Mouse (Mus musculus) layer of hippocampus, postnatal 14 days (tissue): ENCODE data around the gene Nras. TPM values are rescaled to one million over a fixed set of nuclear protein-coding genes. Genes with fewer than 3 reads are reported as not detected.

Experiments
- DNase-seq, 2 experiments: peaks; one replicate each; pipeline ENCODE4 v3.0.0; 2021 to 2022; ENCODE audit warnings: low spot score in 2 of 2, mixed read lengths in 1 of 2
- long read RNA-seq, 2 experiments: library from polyadenylated mRNA; stranded (forward); transcript quantifications; one replicate each; pipeline ENCODE4 v2.0.0; 2021
- total RNA-seq, 2 experiments: library from RNA; stranded (reverse); gene quantifications; 2 replicates each; pipeline ENCODE4 v1.2.3; 2021

Nras gene
- total RNA-seq: 100 to 1,000 TPM in 1 of 2 experiments, 10 to 100 TPM in 1; 84.1 to 101 TPM
- long read RNA-seq, experiment 1, full-length matches to known transcripts: 34 of 41 reads
- long read RNA-seq, experiment 1, partial matches to known transcripts: 2 of 41 reads
- long read RNA-seq, experiment 1, other reads (novel, unspliced or antisense): 5 of 41 reads
- long read RNA-seq, experiment 2, full-length matches to known transcripts: 38 of 53 reads
- long read RNA-seq, experiment 2, partial matches to known transcripts: 3 of 53 reads
- long read RNA-seq, experiment 2, other reads (novel, unspliced or antisense): 12 of 53 reads

- DNase-seq: peak; percentile 92 to 94
Measured at GRCm38 (mm10) chr3:103058207-103059157, at the start of gene Nras. Gene Nras (plus strand): TSS chr3:103058285.

- DNase-seq: no peak
Measured at GRCm38 (mm10) chr3:103017350-103017749, 40.7 kb upstream of the Nras start.

DNA sequence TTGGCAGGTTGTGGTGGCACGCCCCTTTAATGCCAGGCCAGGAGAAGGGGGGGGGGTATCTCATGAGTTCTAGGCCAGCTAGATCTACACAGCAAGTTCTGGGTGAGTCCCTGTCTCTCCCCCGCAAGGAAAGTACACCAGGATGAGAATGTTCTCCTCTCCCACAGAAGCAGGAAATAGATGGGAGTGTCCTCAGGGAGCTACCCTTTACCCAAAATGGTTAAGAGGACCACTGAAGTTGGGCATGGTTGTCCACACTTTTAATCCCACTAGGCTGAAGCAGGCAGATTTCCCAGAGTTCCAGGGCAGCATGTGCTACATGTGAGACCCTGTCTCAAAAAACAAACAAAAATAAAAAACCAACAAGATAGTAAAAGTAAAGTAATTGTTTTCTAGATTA is 38.6 kb upstream of the Nras start:
- no peak for DNase-seq

- DNase-seq: peak; percentile 95 to 98
Measured at GRCm38 (mm10) chr3:103020249-103020942, 37.7 kb upstream of the Nras start, which contains the start of gene Csde1. Gene Csde1 (plus strand): TSS chr3:103020426.

DNA sequence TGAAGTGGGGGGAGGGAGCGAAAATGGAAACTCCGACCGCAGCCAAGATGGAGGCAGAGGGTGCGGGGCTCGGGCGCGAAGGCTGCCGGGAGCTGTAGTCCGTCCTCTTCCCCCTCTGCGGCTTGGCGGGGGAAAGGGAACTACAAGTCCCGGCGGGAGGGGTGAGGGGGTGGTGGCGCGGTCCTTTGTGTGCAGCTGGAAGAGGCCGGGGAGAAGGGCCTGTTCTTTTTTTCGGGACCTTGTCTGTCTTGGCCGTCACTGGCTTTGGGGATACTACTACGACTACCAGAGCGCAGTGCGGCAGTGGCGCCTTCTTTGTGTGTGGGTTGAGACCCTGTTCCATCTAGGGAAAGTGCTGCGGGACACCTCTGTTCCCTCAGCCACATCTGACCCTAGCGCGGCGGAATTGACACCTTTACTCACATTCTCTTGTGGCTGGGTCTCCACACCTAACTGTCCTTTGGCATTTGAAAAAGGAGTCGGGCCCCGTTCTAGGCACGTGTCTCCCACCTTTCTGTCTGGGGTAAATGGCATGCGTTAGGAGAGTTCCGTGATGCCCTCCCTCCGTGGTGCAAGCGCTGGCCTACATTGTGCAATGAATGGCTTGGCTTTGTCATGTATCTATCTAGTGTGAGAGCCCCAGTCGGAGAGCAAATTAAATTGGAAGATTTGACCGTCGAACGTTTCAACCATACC is 37.0 kb upstream of the Nras start:
- peak; percentile 88 to 92 for DNase-seq

DNA sequence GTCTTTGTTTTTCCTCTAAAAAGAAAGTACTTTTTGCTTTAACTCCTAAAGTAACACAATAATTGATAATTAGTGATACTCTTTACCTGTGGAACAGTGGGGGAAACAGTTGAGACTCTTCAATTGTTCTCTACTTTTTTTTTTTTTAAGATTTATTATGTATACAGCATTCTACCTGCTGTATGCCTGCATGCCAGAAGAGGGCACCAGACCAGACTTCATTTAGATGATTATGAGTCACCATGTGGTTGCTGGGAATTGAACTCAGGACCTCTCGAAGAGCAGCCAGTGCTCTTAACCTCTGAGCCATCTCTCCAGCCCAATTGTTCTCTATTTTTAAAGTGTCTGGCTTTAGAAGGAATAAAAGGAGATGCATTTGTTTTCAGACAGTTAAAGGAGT is 31.9 kb upstream of the Nras start:
- DNase-seq: no peak

GRCm38 (mm10) chr3:103040285-103040684 is 17.8 kb upstream of the Nras start:
- DNase-seq: no peak

GRCm38 (mm10) chr3:103040861-103041379 is 17.2 kb upstream of the Nras start:
- no peak for DNase-seq

DNA sequence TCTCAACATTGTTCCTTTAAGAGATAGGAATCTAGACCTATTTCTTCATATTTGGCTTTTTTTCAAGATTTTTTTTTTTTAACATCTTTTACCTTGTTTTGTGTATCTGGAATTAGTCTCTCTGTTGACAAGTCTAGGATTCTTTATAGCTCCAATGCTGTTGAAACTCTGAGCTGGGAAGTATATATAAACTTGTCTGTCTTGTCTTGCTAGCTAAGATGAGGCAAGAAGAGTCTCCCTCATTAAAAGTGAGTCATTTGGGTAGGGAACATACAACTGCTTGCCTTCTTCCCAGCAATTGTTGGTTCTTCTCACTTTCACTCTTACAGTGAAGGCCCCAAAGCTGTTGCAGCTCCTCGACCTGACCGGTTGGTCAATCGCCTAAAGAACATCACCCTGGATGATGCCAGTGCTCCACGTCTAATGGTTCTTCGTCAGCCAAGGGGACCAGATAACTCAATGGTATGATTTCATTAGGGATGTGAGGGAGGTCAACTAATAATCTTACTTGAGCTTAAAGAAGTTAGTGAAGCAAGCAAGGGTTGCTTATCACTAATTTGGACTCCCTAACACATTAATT is 2.0 kb upstream of the Nras start:
- no peak for DNase-seq

- no peak for DNase-seq
Measured at GRCm38 (mm10) chr3:103057752-103058151, 333 bp upstream of the Nras start.

GRCm38 (mm10) chr3:103066927-103067326 is 8.8 kb downstream of the Nras start:
- DNase-seq: no peak

DNA sequence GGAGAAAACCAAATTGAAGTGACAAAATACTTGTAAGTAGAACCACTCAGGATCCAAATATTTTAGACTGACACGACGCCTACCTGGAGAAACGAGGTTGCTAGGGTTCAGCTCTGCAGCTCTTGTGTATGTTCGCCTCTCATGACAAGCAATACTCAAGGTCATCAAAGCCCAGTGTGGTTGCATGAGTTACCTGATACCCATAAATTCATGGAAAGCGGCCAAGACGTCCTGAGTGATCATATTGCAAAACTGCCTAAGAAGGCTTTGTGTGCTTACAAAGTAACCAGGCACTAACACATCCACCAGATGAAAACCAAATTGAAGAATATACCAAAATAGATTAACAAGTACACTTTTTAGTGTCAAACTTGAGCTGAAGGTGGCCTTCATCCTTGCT is 10.9 kb downstream of the Nras start:
- DNase-seq: no peak

- DNase-seq: no peak
Measured at GRCm38 (mm10) chr3:103073771-103074170, 15.7 kb downstream of the Nras start, which contains the start of gene Ampd1. Gene Ampd1 (plus strand): TSS chr3:103074014.

GRCm38 (mm10) chr3:103075871-103076270 is 17.8 kb downstream of the Nras start:
- DNase-seq: no peak

GRCm38 (mm10) chr3:103076476-103076875 is 18.4 kb downstream of the Nras start:
- no peak for DNase-seq

GRCm38 (mm10) chr3:103079301-103079700 is 21.2 kb downstream of the Nras start:
- DNase-seq: no peak

DNA sequence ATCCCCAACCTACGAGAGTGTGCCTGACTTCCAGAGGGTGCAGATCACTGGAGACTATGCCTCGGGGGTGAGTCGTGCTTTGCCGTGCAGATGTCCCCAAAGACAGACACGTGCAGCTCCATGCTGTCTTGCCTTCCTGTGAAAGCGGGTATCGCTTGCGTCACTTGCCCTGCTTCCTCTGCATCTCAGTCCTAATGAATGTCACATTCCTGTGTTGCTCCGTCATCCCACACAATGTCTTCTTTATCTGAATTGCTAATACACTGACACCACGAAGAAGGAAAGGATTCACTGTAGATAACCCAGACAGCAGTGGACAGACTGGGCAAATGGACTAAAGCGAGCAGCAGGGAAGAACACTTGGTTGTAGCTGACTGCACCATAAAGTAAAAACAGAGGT is 23.0 kb downstream of the Nras start:
- no peak for DNase-seq

DNA sequence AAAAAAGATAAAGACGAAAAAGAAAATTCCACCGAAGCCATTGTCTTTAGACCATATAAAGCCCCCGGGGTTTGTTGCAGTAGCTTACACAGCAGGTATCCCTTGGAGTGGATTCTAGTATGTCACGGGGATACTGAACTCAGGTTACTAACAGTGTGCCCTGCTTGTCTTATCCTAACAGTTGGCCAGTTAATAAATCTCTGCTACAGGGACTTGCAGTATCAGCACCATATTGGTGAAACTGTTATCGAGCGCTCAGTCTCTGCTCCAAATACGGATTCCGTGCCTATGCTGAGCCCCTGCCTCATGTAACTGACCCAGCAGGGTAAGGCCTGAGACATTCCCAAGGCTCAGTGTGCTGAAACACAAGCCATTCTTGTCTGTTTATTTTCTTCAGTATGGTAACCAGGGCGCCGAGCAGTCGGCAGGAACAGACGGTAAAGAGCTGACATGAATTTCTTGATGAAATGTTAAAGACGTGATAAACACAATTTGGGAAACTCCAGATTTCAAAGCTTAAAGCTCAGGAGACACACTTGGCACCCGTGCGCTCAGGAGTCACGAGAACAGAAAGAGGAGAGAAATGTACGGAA is 23.9 kb downstream of the Nras start:
- peak in 1 of 2 experiments; percentile 22 for DNase-seq

- DNase-seq: no peak
Measured at GRCm38 (mm10) chr3:103082761-103083160, 24.7 kb downstream of the Nras start.

GRCm38 (mm10) chr3:103085986-103086385 is 27.9 kb downstream of the Nras start:
- DNase-seq: no peak
